Comparison of ENCODE assay signal across 9 mouse cellular contexts in genomic region chr2:19004801-19005200, GRCm38 (mm10). TPM values are rescaled to one million over a fixed set of nuclear protein-coding genes. Genes with fewer than 3 reads are reported as not detected.
DNase-seq lines count a peak whose midpoint lies in the region; ATAC-seq and TF ChIP-seq lines count a peak whose summit lies in the region.
"Had no signal": no experiment of that assay in that cellular context is flagged by ENCODE, and none has a peak within 500 bp of the region (broad histone marks: within the 10 kb centered on the region; RNA-seq: fewer than 3 reads in every experiment).

No protein-coding gene starts in this region.

- peak; percentile 29 for DNase-seq in gastrocnemius, adult 2 months
- no peak for DNase-seq in gastrocnemius, postnatal 36 days
- DNase-seq in right cerebral cortex, postnatal 25 days = peak; percentile 10
- no peak for DNase-seq in right cerebral cortex, postnatal 36 days (ENCODE audit: low spot score in 2 of 2)
- DNase-seq in thymus, postnatal 4 days = peak; percentile 57
- DNase-seq in cerebellum, adult 2 months = no peak

- H3K4me3 ChIP-seq in gastrocnemius, adult 2 months = no peak overlapping the region
- H3K4me3 ChIP-seq in macrophage (ENCODE audit: inconsistent target) = no peak overlapping the region
- no peak overlapping the region for H3K4me3 ChIP-seq in forebrain, embryonic 13.5 days
- no peak overlapping the region for H3K4me3 ChIP-seq in cerebellum, adult 2 months (replicated peaks; ENCODE audit: insufficient read depth, low read depth, low read length)

- no peak overlapping the region for H3K27ac ChIP-seq in gastrocnemius, adult 2 months
- peak overlapping the region; percentile 88 for H3K27ac ChIP-seq in macrophage
- H3K27ac ChIP-seq in forebrain, embryonic 13.5 days = no peak overlapping the region
- no peak overlapping the region for H3K27ac ChIP-seq in cerebellum, adult 2 months (ENCODE audit: insufficient read depth, low read length)

- no peak for TF ChIP-seq CTCF in gastrocnemius, adult 2 months (IDR thresholded peaks at IDR 0.05)
- TF ChIP-seq CTCF in cerebellum, adult 2 months (IDR thresholded peaks at IDR 0.05; ENCODE audit: borderline replicate concordance, insufficient read depth, low read depth, low read length) = no peak

- no peaks in the 10 kb centered on the region for H3K4me1 ChIP-seq in forebrain, embryonic 13.5 days
- no peaks in the 10 kb centered on the region for H3K4me1 ChIP-seq in cerebellum, adult 2 months (ENCODE audit: control insufficient read depth, insufficient read depth, low read length)

- no peak overlapping the region for H3K4me2 ChIP-seq in forebrain, embryonic 13.5 days

- 0% methylated on average over 10 of the region's 10 CpGs for WGBS in macrophage (ENCODE audit: missing documents)
- WGBS in forebrain, embryonic 13.5 days = 85% methylated on average over 10 of the region's 10 CpGs
- WGBS in cerebellum, adult 2 months = 81% methylated on average over 10 of the region's 10 CpGs

- no peaks in the 10 kb centered on the region for H3K36me3 ChIP-seq in macrophage (ENCODE audit: inconsistent target)
- no peaks in the 10 kb centered on the region for H3K36me3 ChIP-seq in forebrain, embryonic 13.5 days (ENCODE audit: poor library complexity, severe bottlenecking)

- intact Hi-C loops in gastrocnemius, adult 2 months (cut with DNase I) = loop anchor here (5.0 kb wide), 1 partner anchor 132 kb away; no protein-coding TSS in a partner anchor
- intact Hi-C loops in gastrocnemius, postnatal 36 days (cut with DNase I) = no loop called here

- H3K79me2 ChIP-seq in macrophage (ENCODE audit: inconsistent target) = no peaks in the 10 kb centered on the region

- no peak for TF ChIP-seq POLR2A in cerebellum, adult 2 months (IDR thresholded peaks at IDR 0.05; ENCODE audit: borderline replicate concordance, insufficient read depth, low read length)

- no peak for ATAC-seq in forebrain, embryonic 13.5 days
- ATAC-seq: forebrain, embryonic 14.5 days had no signal

- H3K9me3 ChIP-seq in forebrain, embryonic 13.5 days (replicated peaks) = no peaks in the 10 kb centered on the region

- no peaks in the 10 kb centered on the region; the same call in 1 of the 2 replicates for H3K27me3 ChIP-seq in forebrain, embryonic 13.5 days
- no peaks in the 10 kb centered on the region for H3K27me3 ChIP-seq in cerebellum, adult 2 months (ENCODE audit: control insufficient read depth, insufficient read depth, low read length)

- H3K9ac ChIP-seq in forebrain, embryonic 13.5 days = no peak overlapping the region

RNA-seq across cellular contexts. Expression of gene 4930426L09Rik, which starts 6.7 kb away (rescaled TPM):
- not detected for total RNA-seq in gastrocnemius, adult 2 months (2021)
- total RNA-seq in gastrocnemius, postnatal 36 days (2021) = not detected
- total RNA-seq in macrophage (2018; cell fraction: chromatin; rRNA removed) = 1 to 10 TPM in 17 of 26 experiments, under 1 TPM in 3, not detected in 6; 0.61 to 4.6 (median 1.7) TPM
- 1 to 10 TPM in 8 of 26 experiments, under 1 TPM in 18; 0.22 to 2.3 (median 0.60) TPM for total RNA-seq in macrophage (2018; cell fraction: cytosol; rRNA removed)
- 1 to 10 TPM in 17 of 26 experiments, under 1 TPM in 7, not detected in 2; 0.49 to 9.2 (median 2.4) TPM for total RNA-seq in macrophage (2018; cell fraction: nucleus; rRNA removed)
- polyA plus RNA-seq in macrophage (2018) = 0.52 to 0.92 TPM (median 0.66 TPM) in 3 replicates
- 0.26 and 0.48 TPM in 2 replicates for polyA plus RNA-seq in forebrain, embryonic 13.5 days (2015; fragmentation: Nextera tagmentation; extraction: Ambion mirVana)
- polyA plus RNA-seq in cerebellum, adult 2 months (2012; rRNA removed) = 0.89 and 0.98 TPM in 2 replicates

RNA-seq across cellular contexts. Expression of gene Pip4k2a, which starts 6.9 kb away (rescaled TPM):
- 1 to 10 TPM; 3.1 to 4.5 TPM for total RNA-seq in gastrocnemius, adult 2 months (2021)
- 1 to 10 TPM; 3.6 to 4.8 TPM for total RNA-seq in gastrocnemius, postnatal 36 days (2021)
- 10 to 100 TPM; 27.1 to 84.6 (median 64.4) TPM for total RNA-seq in macrophage (2018; cell fraction: chromatin; rRNA removed)
- total RNA-seq in macrophage (2018; cell fraction: cytosol; rRNA removed) = 100 to 1,000 TPM in 11 of 26 experiments, 10 to 100 TPM in 15; 63.7 to 127 (median 98.6) TPM
- 100 to 1,000 TPM in 1 of 26 experiments, 10 to 100 TPM in 25; 28.8 to 104 (median 69.2) TPM for total RNA-seq in macrophage (2018; cell fraction: nucleus; rRNA removed)
- 78.0 to 163 TPM (median 96.3 TPM) in 3 replicates for polyA plus RNA-seq in macrophage (2018)
- 8.0 and 8.3 TPM in 2 replicates for polyA plus RNA-seq in forebrain, embryonic 13.5 days (2015; fragmentation: Nextera tagmentation; extraction: Ambion mirVana)
- 67.8 and 78.1 TPM in 2 replicates for polyA plus RNA-seq in cerebellum, adult 2 months (2012; rRNA removed)

Comparison
In these comparisons a context has a peak if more than half of its experiments do, and no peak if none do; other contexts are left out.
1. DNase-seq: peak in gastrocnemius, adult 2 months (single experiment), right cerebral cortex, postnatal 25 days (single experiment) and thymus, postnatal 4 days (single experiment); none in gastrocnemius, postnatal 36 days (0 of 2), right cerebral cortex, postnatal 36 days (0 of 2) and cerebellum, adult 2 months (0 of 2).